Comparison of ENCODE assay signal across 7 mouse cellular contexts in the genomic region with DNA sequence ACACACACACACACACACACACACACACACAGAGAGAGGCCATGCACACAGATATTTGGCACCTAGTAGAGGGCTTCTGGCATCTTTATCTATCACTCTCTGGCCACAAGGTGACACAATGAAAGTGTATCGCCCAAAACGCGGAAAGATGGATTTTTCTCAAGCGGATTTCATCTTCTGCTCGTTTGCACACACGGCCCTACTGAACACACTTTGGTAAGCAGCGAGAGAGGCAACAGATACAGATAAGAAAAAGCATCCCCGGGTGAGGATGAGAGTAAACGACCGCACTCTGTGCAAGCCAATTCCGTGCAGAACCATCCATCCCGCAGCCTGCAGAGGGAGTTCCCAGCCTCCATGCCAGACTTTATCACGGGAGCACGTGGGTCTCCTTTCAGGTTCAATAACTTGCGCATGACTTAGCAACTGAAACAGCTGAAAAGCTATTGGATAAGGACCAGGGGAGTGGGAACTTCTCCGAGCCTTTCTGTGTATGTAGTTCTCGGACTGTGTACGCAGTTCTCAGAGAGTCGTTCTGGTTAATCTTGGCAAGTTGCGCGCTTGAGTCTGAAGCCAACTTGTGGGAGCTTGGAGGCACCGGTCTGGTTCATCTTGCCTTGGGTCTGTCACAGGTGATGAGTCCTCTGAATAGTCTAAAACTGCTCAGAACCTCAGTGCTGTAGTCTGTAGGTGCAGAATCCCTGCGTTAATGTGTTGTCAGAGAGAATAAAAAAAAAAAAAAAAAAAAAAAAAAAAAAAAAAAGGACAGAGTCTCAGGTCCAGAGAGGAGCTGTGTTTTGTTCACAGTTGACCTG.
DNase-seq lines count a peak whose midpoint lies in the region; ATAC-seq and TF ChIP-seq lines count a peak whose summit lies in the region.

No protein-coding gene starts in this region.

- no peak for TF ChIP-seq RAD21 in MEL (IDR thresholded peaks at IDR 0.05; ENCODE audit: low read depth, low read length)

- H3K27me3 ChIP-seq in ES-Bruce4 (ENCODE audit: control insufficient read depth, insufficient read depth, low read length, poor library complexity, severe bottlenecking) (peaks cover 1% of the 10 kb centered on the region; the same call in 1 of the 2 replicates), MEL (ENCODE audit: control insufficient read depth in 1 of 2, insufficient read depth in 2 of 2, low read length in 2 of 2) (no peaks in the 10 kb centered on the region)
- H3K27me3 ChIP-seq in embryonic facial prominence, embryonic 14.5 days (replicated peaks; ENCODE audit: control insufficient read depth, insufficient read depth, low read length), result no peaks in the 10 kb centered on the region
- H3K27me3 ChIP-seq in hindbrain, embryonic 14.5 days (ENCODE audit: control insufficient read depth, insufficient read depth, low read length), result no peaks in the 10 kb centered on the region
- no peaks in the 10 kb centered on the region for H3K27me3 ChIP-seq in neural tube, embryonic 13.5 days

- H3K79me2 ChIP-seq in MEL (ENCODE audit: control insufficient read depth, insufficient read depth, low read length, poor library complexity), result no peaks in the 10 kb centered on the region

- H3K36me3 ChIP-seq in ES-Bruce4 (ENCODE audit: control insufficient read depth, insufficient read depth, low read length, poor library complexity, severe bottlenecking), result no peaks in the 10 kb centered on the region
- H3K36me3 ChIP-seq in MEL (ENCODE audit: control insufficient read depth in 1 of 2, insufficient read depth in 2 of 2, low read length in 2 of 2), result no peaks in the 10 kb centered on the region
- no peaks in the 10 kb centered on the region for H3K36me3 ChIP-seq in embryonic facial prominence, embryonic 14.5 days (ENCODE audit: control insufficient read depth, insufficient read depth, low read length)
- no peaks in the 10 kb centered on the region for H3K36me3 ChIP-seq in hindbrain, embryonic 14.5 days (replicated peaks; ENCODE audit: control insufficient read depth, insufficient read depth)
- H3K36me3 ChIP-seq in neural tube, embryonic 13.5 days, result no peaks in the 10 kb centered on the region

- H3K4me1 ChIP-seq in ES-Bruce4 (ENCODE audit: control insufficient read depth, insufficient read depth, low read length), result no peaks in the 10 kb centered on the region
- no peaks in the 10 kb centered on the region for H3K4me1 ChIP-seq in MEL (ENCODE audit: control insufficient read depth in 1 of 2, insufficient read depth in 2 of 2, low read length in 2 of 2)
- no peaks in the 10 kb centered on the region for H3K4me1 ChIP-seq in embryonic facial prominence, embryonic 14.5 days (ENCODE audit: control insufficient read depth, insufficient read depth, low read length)
- peaks cover 3% of the 10 kb centered on the region; the same call in 1 of the 2 replicates for H3K4me1 ChIP-seq in hindbrain, embryonic 14.5 days (replicated peaks; ENCODE audit: control insufficient read depth, insufficient read depth, low read length)
- H3K4me1 ChIP-seq in neural tube, embryonic 13.5 days (replicated peaks), result no peaks in the 10 kb centered on the region

- no peak overlapping the region for H3K4me3 ChIP-seq in ES-Bruce4 (ENCODE audit: low read depth, low read length)
- H3K4me3 ChIP-seq in MEL (ENCODE audit: control insufficient read depth in 1 of 2, insufficient read depth in 1 of 2, low read depth in 2 of 2, low read length in 2 of 2), result no peak overlapping the region
- H3K4me3 ChIP-seq in embryonic facial prominence, embryonic 14.5 days (ENCODE audit: low read depth, low read length), result no peak overlapping the region
- no peak overlapping the region for H3K4me3 ChIP-seq in hindbrain, embryonic 14.5 days (replicated peaks; ENCODE audit: low read length)
- no peak overlapping the region for H3K4me3 ChIP-seq in neural tube, embryonic 13.5 days

- TF ChIP-seq EP300 in ES-Bruce4 (IDR thresholded peaks at IDR 0.05; ENCODE audit: insufficient read depth, low read depth, low read length) (no peak), MEL (IDR thresholded peaks at IDR 0.05; ENCODE audit: low read depth in 1 of 2, low read length in 2 of 2) (no peak)

- TF ChIP-seq CTCF in ES-Bruce4 (IDR thresholded peaks at IDR 0.05; ENCODE audit: low read depth, low read length) (peak; percentile 9), MEL (IDR thresholded peaks at IDR 0.05 in 2 of 3, conservative IDR thresholded peaks at IDR 0.05 in 1 of 3; ENCODE audit: control insufficient read depth in 1 of 3, insufficient read depth in 1 of 3, low read depth in 2 of 3, low read length in 3 of 3, poor library complexity in 1 of 3, severe bottlenecking in 1 of 3) (no peak)

- H3K9ac ChIP-seq in ES-Bruce4 (ENCODE audit: low read depth, poor library complexity, severe bottlenecking), result no peak overlapping the region
- H3K9ac ChIP-seq in MEL (ENCODE audit: control insufficient read depth, low read depth, low read length, poor library complexity, severe bottlenecking), result no peak overlapping the region
- H3K9ac ChIP-seq in embryonic facial prominence, embryonic 14.5 days (ENCODE audit: low read depth, low read length), result no peak overlapping the region
- no peak overlapping the region for H3K9ac ChIP-seq in hindbrain, embryonic 14.5 days
- H3K9ac ChIP-seq in neural tube, embryonic 13.5 days, result no peak overlapping the region

- H3K9me3 ChIP-seq in ES-Bruce4 (replicated peaks; ENCODE audit: control insufficient read depth, insufficient read depth, low read length, poor library complexity, severe bottlenecking), result no peaks in the 10 kb centered on the region
- no peaks in the 10 kb centered on the region for H3K9me3 ChIP-seq in MEL (replicated peaks; ENCODE audit: insufficient read depth, low read length)
- H3K9me3 ChIP-seq in embryonic facial prominence, embryonic 14.5 days (ENCODE audit: control insufficient read depth, low read length), result no peaks in the 10 kb centered on the region
- peaks cover under 1% of the 10 kb centered on the region; the same call in 1 of the 2 replicates for H3K9me3 ChIP-seq in hindbrain, embryonic 14.5 days (ENCODE audit: control insufficient read depth, low read length)
- H3K9me3 ChIP-seq in neural tube, embryonic 13.5 days, result no peaks in the 10 kb centered on the region

- H3K27ac ChIP-seq in ES-Bruce4 (ENCODE audit: insufficient read depth, low read length) (no peak overlapping the region), MEL (ENCODE audit: control insufficient read depth, low read depth, low read length) (no peak overlapping the region)
- H3K27ac ChIP-seq in embryonic facial prominence, embryonic 14.5 days (replicated peaks; ENCODE audit: low read depth, low read length), result no peak overlapping the region
- H3K27ac ChIP-seq in hindbrain, embryonic 14.5 days, result no peak overlapping the region
- no peak overlapping the region for H3K27ac ChIP-seq in neural tube, embryonic 13.5 days (replicated peaks)

- whole genome bisulfite sequencing in embryonic facial prominence, embryonic 14.5 days, result 77% methylated on average over 23 of the region's 23 CpGs
- WGBS in hindbrain, embryonic 14.5 days, result 69% methylated on average over 23 of the region's 23 CpGs
- WGBS in neural tube, embryonic 13.5 days, result 62% methylated on average over 23 of the region's 23 CpGs

- TF ChIP-seq POLR2A in ES-Bruce4 (IDR thresholded peaks at IDR 0.05; ENCODE audit: insufficient read depth, low read length) (no peak), MEL (IDR thresholded peaks at IDR 0.05; ENCODE audit: control insufficient read depth in 1 of 2, insufficient read depth in 1 of 2, low read depth in 1 of 2, low read length in 2 of 2, poor library complexity in 1 of 2) (no peak)

- ATAC-seq in embryonic facial prominence, embryonic 14.5 days (ENCODE audit: low read depth), result peak; percentile 67
- peak; percentile 73 for ATAC-seq in hindbrain, embryonic 14.5 days (ENCODE audit: low FRiP score)
- ATAC-seq in neural tube, embryonic 13.5 days (ENCODE audit: low read depth), result peak; percentile 67; the same call in 1 of the 2 replicates

- no peak overlapping the region for H3K4me2 ChIP-seq in embryonic facial prominence, embryonic 14.5 days (ENCODE audit: low read depth, low read length)
- H3K4me2 ChIP-seq in hindbrain, embryonic 14.5 days (replicated peaks), result peak overlapping the region; percentile 28
- H3K4me2 ChIP-seq in neural tube, embryonic 13.5 days, result peak overlapping the region; percentile 26

- no peak for DNase-seq in MEL (ENCODE audit: low read depth, low spot score)
- peak; percentile 54 for DNase-seq in embryonic facial prominence, embryonic 14.5 days (ENCODE audit: low spot score)
- peak; percentile 37 for DNase-seq in hindbrain, embryonic 14.5 days (ENCODE audit: low spot score)
- DNase-seq in thymus, adult 18-20 months, result no peak
- DNase-seq in adrenal gland, postnatal 14 days, result no peak

TF ChIP-seq in MEL, 35 proteins besides CTCF, POLR2A, EP300 and RAD21:
- no peak for TF ChIP-seq KAT2A (conservative IDR thresholded peaks at IDR 0.05; ENCODE audit: low read depth, low read length)
- 0 out of 2 replicates have a peak, but pooled peaks have one; percentile 9 for TF ChIP-seq ZNF384 (IDR thresholded peaks at IDR 0.05; ENCODE audit: low read depth, low read length)

Comparison
In these comparisons a context has a peak if more than half of its experiments do, and no peak if none do; other contexts are left out.
1. DNase-seq: peak in embryonic facial prominence, embryonic 14.5 days (single experiment) and hindbrain, embryonic 14.5 days (single experiment); none in MEL (single experiment), thymus, adult 18-20 months (0 of 2) and adrenal gland, postnatal 14 days (single experiment).
2. Peak in every context shown above with its lines, with median percentiles within 50 percentile points of each other: ATAC-seq.